Mouse (Mus musculus) monocyte, adult 5-6 weeks (primary cell): ENCODE results near the gene Nfe2l2. TPM values are rescaled to one million over a fixed set of nuclear protein-coding genes. Genes with fewer than 3 reads are reported as not detected.
"Not testable (repeated sequence)": the region's sequence is repeated elsewhere in the genome, so short reads cannot be mapped to it uniquely, and the experiment has no call there.

Experiments used
- ATAC-seq: fragments of 153-309, 156-312 bp; replicated peaks from 2 replicates; pipeline ENCODE4 v1.8.0; 2017; ENCODE audit warnings: mild to moderate bottlenecking; ENCODE audit not compliant: low TSS enrichment, insufficient number of reproducible peaks, severe bottlenecking, poor library complexity, low FRiP score
- total RNA-seq: library from RNA; stranded (forward); fragments of 200-1000, 200-491, 200-594 nt; gene quantifications from 3 replicates; pipeline ENCODE4 v1.2.3, GENCODE M21; 2017

The Nfe2l2 gene
- total RNA-seq, 1 experiment from 2014 or later = 230 TPM

DNA sequence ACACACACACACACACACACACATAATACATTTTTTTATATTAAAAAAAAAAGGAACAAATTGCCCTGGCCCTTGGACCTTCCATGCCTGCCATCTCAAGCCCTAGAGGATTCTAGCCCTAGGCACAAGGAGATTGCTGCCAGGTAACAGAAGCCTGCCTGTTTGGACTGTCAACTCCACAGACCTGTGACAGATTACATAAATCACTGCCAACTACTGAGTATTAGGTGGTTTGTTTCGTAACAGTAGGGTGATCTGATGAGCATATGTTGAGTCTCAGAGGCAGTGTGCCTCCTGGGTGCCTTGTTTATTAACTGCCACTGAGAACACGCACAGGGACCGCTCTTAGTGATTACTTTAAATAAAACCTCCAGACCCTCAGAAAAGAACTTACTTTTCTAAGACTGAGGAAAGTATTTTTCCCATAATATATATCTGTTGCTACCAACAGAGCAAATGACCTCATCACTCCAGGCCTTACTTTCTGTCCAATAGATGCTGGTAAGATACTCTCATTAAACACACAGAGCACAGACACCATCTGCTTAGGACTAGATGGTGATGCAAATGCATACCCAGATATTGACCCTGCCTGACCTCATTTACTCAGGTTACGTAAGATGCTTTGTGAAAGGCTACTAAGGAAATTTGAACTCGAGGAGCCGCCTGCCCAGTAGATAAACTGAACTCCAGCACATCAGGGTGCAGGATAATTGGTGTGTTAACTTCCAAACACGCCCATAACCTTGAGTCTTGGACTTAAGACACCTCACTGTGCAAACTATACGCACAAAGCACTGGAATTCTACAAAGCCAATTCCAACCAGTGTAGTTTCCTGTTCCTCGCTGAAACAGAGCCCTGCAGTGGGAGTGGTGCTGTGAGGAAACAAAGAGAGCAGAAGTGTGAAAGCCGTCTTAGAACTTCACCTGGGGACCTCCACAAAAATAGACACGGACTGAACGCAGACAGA is 11.9 kb upstream of the Nfe2l2 start:
- 0 out of 2 replicates have a peak, but pooled peaks have one; percentile 40 for ATAC-seq

DNA sequence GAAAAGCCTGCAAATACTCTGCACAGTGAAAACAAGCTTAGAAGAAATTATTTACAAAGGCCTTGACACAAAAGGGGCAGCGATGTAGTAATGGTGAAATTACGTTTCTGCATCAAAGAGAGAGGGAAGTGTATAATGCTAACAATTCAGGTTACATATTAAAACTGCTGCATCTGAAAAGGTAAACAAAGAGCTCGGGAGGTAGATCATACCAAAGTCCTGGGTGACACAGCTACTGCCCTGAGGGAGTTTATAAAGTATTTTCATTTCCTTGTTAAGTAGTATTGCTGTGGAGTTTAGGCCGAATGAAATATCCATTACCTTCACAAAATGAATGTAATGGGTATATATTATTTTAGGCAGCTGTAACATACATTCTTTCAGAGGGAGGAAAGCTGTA is 10.3 kb upstream of the Nfe2l2 start:
- ATAC-seq = no peak

DNA sequence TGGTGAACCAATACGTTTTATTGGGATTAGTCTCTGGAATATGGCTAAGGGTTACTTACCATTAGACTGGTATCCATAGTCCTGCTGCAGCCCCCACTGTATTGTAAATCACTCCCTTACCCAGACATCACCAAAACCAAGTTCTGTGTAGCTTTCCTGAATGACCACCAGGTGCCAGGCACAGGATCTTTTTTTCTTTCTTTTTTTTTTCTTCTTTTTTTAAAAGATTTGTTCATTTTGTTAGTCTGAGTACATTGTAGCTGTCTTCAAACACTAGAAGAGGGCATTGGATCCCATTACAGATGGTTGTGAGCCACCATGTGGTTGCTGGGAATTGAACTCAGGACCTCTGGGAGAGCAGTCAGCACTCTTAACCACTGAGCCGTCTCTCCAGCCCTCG is 8.6 kb upstream of the Nfe2l2 start:
- no peak for ATAC-seq

DNA sequence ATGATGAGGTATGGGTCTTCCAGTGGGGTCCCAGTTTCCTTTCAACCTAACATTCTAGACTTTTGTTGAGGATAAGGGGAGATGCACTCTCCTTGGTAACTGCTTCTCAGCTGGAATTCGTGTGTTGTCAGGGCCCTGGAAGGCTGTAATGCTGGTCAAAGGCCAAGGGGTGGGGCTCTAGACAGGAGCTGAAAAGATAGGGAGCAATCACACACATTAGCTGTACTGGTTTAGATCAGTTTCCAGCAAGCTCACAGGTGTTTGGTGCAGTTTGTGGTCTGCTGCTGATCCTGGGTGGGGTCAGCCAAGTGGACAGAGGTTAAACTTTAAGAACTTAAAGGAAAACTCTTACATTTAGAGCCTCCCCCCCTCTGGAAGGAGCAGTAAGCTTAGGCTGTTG is 3.0 kb upstream of the Nfe2l2 start:
- ATAC-seq = no peak

DNA sequence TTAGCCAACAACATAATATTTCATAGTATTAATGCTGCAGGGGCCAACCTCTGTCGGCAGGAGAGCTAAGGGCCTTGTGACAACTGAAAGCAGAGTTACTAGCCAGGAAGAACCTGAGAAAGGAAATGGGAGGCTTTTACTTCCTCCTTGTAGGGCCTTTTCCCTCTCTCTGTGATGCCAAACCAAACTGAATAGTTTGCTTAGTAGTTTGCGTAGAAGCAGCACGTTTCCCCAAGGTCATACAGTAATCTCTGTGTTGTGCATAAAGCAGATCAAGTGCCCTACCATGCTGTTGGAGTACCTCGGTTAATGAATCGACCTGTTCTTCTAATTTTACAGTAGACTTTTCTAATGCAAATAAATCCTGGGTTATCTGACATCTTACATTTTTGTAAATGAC is 2.0 kb upstream of the Nfe2l2 start:
- no peak for ATAC-seq

DNA sequence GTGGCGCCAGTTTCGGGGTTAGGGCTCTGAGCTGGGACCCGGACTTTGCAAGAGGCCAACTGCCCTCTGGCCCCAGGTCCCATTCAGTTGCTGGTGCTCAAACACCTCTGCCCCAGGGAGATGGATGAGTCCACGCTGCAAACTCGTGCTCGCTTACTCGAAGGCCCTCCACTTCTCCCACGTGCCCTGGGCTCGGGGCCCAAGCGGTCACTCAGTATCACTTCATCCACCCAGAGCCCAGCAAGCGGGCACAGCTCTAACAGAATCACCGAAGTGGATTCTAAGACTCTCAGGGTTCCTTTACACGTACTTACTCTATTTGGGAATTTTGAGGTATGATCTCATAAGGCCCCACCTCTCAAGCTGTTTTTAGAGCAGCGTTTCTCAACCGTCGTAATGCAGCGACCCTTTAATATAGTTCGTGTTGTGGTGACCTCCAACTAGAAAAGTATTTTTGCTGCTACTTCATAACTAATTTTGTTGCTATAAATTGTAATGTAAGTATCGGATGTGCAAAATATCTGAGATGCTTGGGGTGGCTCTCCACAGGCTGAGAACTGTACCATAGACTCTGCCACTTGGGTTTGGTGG is 816 bp upstream of the Nfe2l2 start:
- peak; percentile 22 for ATAC-seq

DNA sequence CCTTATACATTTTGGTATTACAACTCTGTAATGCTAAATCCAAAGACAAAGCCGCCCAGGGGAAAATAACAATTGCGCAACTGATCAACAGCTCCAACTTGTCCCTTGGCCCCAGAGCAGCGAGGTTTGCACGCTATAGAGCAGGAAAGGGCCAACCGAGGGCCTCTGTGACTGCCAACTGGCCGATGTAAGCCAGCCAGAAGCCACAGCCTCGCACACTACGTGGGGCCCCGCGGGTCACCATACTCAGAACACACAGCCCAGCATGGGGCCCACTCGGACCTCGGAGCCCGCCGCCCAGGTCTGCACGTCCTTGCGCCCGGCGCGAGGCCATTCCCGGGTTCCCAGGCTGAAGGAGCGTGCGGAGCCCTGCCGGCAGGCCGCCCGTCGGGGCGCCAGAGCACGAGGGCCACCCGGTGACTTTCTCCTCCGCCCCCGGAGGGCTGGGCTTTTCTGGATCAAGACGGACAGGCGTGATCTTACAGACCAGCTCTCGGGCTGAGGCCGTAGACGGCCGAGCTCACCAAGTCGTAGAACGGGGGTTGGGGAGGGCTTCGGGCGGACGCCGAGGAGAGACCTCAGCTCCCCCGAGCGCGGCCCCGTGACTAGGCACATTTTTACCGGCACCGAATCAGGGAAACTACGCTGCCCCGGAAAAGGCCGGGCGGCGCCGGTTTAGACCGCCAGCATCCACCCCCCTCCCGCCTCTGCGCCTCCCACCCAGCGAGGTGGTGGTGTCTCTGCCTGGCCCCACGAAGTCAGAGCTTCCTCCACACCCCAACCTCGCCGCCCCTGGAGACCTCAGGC is 863 bp downstream of the Nfe2l2 start:
- ATAC-seq = peak; percentile 33

DNA sequence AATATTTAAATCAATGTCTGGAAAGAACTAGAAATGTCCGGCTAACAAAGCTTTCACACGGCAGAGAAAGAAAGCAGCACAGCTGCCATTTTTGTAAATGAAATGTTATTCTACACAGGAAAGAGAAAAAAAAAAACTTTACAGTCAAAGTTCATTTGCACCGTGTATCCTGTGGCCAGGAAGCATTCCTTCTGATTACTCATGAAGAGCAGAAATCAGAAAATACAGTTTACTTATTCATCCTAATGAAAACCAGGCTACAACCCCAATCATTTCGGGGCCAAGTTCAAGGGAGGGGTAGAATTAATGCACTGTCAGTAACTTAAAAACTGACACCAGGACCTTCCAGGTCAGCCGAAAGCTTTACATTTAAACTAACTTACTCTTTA is 1.9 kb downstream of the Nfe2l2 start:
- no peak for ATAC-seq

DNA sequence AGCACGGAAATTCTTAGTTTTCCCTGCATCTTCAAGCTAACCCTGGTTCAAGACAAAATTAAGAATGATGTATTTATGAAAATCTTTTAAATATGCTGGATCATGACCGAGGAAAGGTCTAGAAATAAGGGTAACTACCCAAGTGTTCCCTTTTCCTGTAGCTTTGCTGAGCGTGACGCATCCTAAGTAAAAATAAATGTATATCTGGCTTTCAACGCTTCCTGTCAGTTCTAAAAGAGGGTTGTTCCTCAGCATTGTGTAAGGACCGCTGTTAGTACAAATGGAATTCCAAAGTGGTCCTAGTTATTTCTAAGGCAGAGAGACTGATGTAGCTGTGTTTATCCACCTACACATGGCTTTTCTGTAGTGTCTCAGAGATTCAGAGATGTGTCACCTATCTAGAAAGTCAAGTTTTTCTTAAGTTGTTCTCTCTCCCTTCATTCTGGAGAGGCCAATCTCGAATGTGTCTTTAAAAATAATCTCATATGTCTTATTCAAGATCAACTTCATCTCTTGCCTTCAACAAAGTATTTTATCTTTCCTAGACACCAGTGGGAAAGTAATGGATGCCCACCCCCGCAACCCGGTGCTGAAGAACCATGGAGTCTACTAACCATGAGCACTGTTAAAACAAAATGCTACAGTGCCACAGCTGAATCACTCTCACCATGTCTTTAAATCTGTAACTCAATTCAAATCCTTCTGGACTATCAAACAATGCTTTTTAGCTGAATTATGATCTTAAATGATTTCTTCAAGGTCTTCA is 2.4 kb downstream of the Nfe2l2 start:
- no peak for ATAC-seq

DNA sequence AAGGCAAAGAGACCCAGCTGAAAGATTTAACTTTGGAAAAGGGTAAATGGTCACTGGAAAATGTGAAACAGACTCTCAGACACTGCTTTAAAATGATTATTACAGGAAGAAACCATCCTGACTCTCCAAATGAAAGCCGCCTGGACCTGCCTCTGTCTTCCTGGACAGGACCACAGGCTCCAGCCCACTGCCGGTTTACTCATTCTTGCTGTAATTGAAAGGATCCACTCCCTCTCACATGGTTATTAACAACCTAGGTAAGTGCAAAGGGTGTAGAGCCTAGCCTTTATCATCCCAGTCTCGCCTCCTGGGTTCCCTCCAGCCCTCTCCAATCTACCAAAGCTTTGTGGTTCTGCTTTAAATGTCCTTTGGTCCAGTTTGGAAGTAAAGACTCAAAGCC is 3.2 kb downstream of the Nfe2l2 start:
- ATAC-seq = no peak

DNA sequence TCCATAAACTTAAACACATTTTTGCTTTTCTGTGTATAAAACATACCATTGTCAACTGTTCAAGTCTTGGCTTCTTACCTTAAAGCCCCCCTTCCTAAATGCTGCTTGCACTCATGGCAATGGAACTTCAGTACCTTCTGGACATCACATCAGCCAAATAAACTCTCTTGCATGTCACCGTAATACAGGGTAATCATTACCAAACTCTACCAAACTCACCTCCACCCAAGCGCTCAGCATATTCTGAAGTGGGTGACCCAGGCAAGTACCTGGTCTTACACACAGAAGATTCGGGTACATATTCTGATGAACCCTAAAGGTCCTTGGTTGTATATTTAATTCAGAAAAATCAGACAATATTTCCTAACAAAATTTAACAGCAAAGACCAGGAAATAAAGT is 3.9 kb downstream of the Nfe2l2 start:
- ATAC-seq = no peak

DNA sequence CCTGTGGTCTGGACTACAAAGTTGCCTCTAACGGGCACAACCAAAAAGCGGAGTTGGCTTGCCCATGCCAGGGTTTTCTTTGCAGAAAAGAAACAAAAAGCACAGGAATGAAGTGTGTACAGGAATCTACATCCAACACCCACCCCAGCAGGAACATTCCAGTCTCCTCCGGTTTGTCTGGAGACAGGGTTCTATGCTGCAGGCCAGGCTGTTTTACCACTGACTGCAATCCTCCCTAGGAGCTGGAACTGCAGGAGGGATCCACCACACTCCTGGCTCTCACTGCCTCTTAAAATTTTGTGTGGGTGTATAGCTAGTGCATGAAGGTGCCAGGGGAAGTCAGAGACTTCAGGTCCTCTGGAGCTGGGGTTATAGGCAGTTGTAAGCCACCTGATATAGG is 5.6 kb downstream of the Nfe2l2 start:
- ATAC-seq = no peak

DNA sequence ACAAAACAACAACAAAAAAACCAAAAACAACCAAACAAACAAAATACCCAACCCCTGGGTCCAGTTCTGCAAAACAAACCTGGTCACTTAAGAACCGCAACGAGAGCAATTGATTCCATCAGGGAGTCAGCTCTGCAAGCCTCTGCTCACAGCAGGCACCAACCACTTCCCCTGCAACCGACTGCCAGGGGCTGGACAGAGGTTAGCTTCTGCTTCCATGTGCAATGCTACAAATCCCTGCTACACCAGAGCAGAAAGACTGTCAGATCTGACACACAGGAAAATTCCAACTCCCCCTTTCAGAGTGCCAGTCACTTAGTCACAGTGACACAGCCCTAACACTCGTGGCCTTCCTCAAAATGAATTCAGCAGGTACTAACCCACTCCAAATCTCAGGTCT is 6.4 kb downstream of the Nfe2l2 start:
- ATAC-seq = peak; percentile 45

DNA sequence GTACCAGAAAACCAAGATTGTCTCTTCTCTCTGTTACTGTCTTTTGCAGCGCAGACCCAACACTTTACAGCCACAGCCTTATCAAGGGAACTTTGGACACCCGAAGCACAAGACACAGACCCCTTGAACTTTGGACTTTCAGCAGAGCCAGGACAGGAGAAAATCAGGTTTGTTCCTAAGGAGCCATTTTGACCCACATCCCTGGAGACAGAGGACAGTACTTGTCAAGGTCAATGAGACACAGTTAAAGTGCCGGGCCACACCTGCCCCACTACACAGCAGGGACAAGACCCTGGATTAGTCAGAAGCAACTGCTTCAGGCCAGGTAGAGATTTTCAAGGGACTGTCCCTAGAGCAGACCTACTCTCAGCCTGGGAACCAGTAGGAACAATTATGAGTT is 7.2 kb downstream of the Nfe2l2 start:
- ATAC-seq = no peak

DNA sequence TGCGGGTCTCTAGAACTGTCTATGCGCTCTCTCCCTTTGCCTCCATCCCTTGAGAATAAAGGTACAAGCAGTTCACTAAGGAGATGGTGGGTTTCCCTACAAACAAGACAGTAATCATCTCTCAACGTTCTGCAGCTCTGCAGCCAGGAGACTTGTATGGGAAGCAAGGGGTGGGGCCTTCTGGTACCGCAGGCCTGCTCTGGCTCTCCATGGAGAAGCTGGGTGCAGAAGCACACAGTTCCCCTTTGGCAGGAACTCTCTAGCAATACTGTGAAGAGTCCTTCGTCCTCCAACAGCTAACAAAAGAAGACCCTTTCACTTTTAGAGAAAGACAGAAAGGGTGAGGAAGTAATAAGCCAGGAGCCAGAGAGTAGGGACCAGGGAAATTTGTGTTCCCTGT is 8.1 kb downstream of the Nfe2l2 start:
- ATAC-seq = 0 out of 2 replicates have a peak, but pooled peaks have one; percentile 40

DNA sequence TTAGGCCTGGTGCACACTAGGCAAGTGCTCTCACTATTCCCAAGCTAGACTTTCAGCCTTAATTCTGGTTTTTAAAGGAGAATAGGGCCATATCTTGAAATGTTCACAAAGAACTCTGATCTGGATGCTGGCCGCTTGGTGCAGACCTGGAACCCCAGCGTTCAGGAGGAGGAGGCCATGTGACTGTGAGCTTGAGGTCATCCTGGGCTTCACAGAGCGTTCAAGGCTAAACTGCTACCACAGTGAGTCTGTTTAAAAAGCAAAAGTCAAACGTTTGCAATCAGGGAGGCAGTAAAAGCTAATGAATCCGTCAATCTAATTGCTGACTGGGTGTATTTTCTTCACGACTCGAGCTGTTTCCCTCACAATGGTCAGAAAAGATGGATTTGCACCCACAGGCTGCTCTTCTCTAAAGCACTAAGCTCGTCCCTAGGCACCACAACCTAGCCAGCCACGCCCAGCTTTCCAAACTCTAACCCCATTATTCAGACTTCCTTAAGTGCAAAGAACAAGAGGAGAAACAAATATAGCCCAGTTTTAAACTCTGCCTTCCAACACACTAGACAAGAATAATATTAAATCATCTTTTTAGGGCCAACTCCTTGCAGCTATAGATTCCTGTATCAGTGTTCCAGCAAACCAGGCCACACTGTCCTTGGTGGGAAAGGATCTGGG is 8.6 kb downstream of the Nfe2l2 start:
- no peak for ATAC-seq

DNA sequence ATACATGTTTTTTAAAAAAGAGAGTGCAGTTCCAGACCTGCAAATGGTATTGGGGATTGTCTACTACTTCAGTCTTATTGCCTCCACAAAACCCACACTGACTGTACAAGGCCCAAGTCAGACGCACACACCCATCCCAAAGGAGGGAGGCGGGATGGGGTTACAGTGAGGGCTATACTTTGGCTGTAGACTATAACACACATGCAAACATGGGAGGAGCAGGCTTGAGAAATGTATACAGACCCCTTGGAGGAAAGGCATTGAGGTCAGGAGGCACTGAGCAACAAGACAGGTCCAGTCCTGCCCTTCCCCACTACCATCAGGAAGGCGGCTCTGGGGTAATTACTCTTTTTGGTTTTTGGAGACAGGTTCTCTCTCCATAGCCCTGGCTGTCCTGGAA is 9.5 kb downstream of the Nfe2l2 start:
- ATAC-seq = not testable (repeated sequence)

DNA sequence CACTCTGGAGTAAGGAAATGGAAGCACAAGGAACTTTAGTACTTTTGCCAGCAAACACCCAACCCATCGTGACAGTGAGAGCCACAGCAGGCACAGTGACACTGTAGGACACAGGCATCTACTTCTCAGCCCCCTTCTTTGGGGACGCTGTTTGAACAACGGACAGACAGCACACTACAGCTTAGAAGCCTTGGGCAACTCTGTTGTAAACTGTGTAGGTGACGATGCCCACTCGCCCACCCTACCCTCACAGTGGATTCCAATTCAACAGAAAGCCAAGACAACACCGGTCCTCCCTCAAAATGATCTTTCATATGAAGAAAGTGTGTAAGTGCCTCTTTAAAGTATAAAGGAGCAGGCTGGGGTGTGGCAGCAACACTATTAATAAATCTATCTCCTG is 12.1 kb downstream of the Nfe2l2 start:
- no peak for ATAC-seq
